Mouse (Mus musculus) heart, embryonic 15.5 days (tissue): ENCODE measurements around the gene Alg12. TPM values are rescaled to one million over a fixed set of nuclear protein-coding genes. Genes with fewer than 3 reads are reported as not detected.

Experiments used
- ATAC-seq: fragments of 200-750 bp; cut with Nextera tagmentation; replicated peaks from 2 replicates; pipeline ENCODE4 v1.8.0; 2017; ENCODE audit warnings: low read depth, moderate TSS enrichment; ENCODE audit not compliant: insufficient number of reproducible peaks, insufficient read depth, low FRiP score
- H3K27ac ChIP-seq: fragments of 300-500 bp; sonication (generic); 2 replicates; pipeline ENCODE4 v1.5.1; 2015; ENCODE audit warnings: mild to moderate bottlenecking, inconsistent platforms
- H3K27me3 ChIP-seq: fragments of 300-500 bp; sonication (generic); 2 replicates; pipeline ENCODE4 v1.6.1; 2015; ENCODE audit warnings: inconsistent platforms
- H3K36me3 ChIP-seq: fragments of 300-500 bp; sonication (generic); 2 replicates; pipeline ENCODE4 v1.6.1; 2015; ENCODE audit warnings: mild to moderate bottlenecking, inconsistent platforms
- H3K4me1 ChIP-seq: fragments of 300-500 bp; sonication (generic); replicated peaks from 2 replicates; pipeline ENCODE4 v1.6.1; 2015; ENCODE audit warnings: inconsistent platforms
- H3K4me2 ChIP-seq: fragments of 300-500 bp; sonication (generic); 2 replicates; pipeline ENCODE4 v1.6.1; 2015; ENCODE audit warnings: inconsistent platforms, mild to moderate bottlenecking, moderate library complexity
- H3K4me3 ChIP-seq: fragments of 300-500 bp; sonication (generic); 2 replicates; pipeline ENCODE4 v1.5.1; 2015; ENCODE audit warnings: mild to moderate bottlenecking, inconsistent platforms
- H3K9ac ChIP-seq: fragments of 300-500 bp; sonication (generic); 2 replicates; pipeline ENCODE4 v1.6.1; 2015; ENCODE audit warnings: mild to moderate bottlenecking, inconsistent platforms
- H3K9me3 ChIP-seq: fragments of 300-500 bp; sonication (generic); replicated peaks from 2 replicates; pipeline ENCODE4 v1.6.1; 2016; ENCODE audit warnings: inconsistent platforms
- WGBS: fragments of 180-500 bp; shearing (Covaris S2); methylation state at CpG from one replicate; pipeline ENCODE4 v1.1.7; 2015; ENCODE audit warnings: mixed read lengths; 5-methylcytosine and 5-hydroxymethylcytosine counted together
- polyA plus RNA-seq: library from polyadenylated mRNA; unstranded; fragments of >200 nt; fragmentation: Nextera tagmentation; extraction: Ambion mirVana; gene quantifications from 2 replicates; pipeline ENCODE4 v1.2.1, GENCODE M21; 2015

Alg12 gene
- polyA plus RNA-seq, 1 experiment from 2014 or later, result 8.6 TPM

GRCm38 (mm10) chr15:88853106-88853505, 34.0 kb upstream of the Alg12 start:
- no peaks in the 10 kb centered on the region for H3K9me3 ChIP-seq

GRCm38 (mm10) chr15:88851507-88852149, 32.5 kb upstream of the Alg12 start:
- Histone ChIP-seq H3K27me3 (no peaks in the 10 kb centered on the region), H3K36me3 (no peaks in the 10 kb centered on the region), H3K27ac (peak overlapping the region; percentile 83; the same call in 1 of the 2 replicates), H3K4me3 (no peak overlapping the region), H3K4me1 (peaks cover 45% of the 10 kb centered on the region), H3K4me2 (no peak overlapping the region), H3K9me3 (no peaks in the 10 kb centered on the region), H3K9ac (no peak overlapping the region)
- ATAC-seq, result no peak
- 75% methylated on average over 10 of the region's 10 CpGs for WGBS

More at GRCm38 (mm10) chr15:88853106-88853505, 34.0 kb upstream of the Alg12 start:
- Histone ChIP-seq H3K4me3 (no peak overlapping the region), H3K36me3 (no peaks in the 10 kb centered on the region), H3K4me2 (no peak overlapping the region), H3K9ac (no peak overlapping the region), H3K27me3 (no peaks in the 10 kb centered on the region), H3K4me1 (peaks cover 45% of the 10 kb centered on the region), H3K27ac (no peak overlapping the region)
- 89% methylated on average over 9 of the region's 9 CpGs for WGBS
- no peak for ATAC-seq

- H3K27me3 ChIP-seq, result no peaks in the 10 kb centered on the region
- H3K9me3 ChIP-seq, result no peaks in the 10 kb centered on the region
- 62% methylated on average over 3 of the region's 3 CpGs for WGBS
- H3K4me3 ChIP-seq, result no peak overlapping the region
- peak overlapping the region; percentile 83 for H3K27ac ChIP-seq
- H3K9ac ChIP-seq, result no peak overlapping the region
- peaks cover 43% of the 10 kb centered on the region for H3K4me1 ChIP-seq
- H3K36me3 ChIP-seq, result no peaks in the 10 kb centered on the region
- H3K4me2 ChIP-seq, result no peak overlapping the region
- ATAC-seq, result no peak
These were observed 32.0 kb upstream of the Alg12 start for GRCm38 (mm10) chr15:88851076-88851475.

DNA sequence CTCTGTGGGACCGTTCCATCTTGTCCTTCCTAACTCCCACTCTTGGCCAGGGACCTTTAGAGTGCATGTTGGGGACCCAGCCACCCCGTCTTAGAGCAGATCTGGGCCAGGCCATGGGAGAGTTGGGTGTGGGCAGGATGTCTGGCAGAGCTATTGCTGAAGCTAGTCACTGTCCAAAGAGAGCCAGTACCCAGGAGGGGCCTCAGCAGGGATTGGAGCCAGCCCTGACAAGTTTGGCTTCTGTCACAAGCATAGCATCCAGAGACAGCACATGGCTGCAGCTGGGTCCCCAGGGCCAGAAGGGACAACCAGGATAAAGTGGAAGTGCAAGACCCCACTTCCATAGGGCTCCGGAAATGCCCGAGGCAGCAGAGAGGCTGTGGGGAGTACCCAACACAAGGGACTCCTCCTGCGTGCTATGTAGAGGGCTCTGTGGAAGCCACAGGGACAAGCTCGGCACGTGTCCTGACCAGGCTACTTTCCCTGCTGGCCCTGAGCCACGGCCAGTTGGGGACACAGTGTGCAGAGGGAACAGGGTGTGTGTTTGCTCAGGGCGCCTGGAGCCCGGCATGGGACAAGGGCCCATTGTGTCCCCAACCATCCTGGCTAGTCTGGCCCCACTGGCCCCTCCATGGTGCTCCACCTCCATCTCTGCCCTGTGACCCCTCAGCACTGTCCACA, 31.2 kb upstream of the Alg12 start:
- ATAC-seq, result peak; percentile 83
- Histone ChIP-seq H3K36me3 (no peaks in the 10 kb centered on the region), H3K9ac (peak overlapping the region; percentile 36), H3K4me3 (0 out of 2 replicates have a peak overlapping the region, but pooled peaks have one; percentile 3), H3K4me1 (peaks cover 35% of the 10 kb centered on the region), H3K9me3 (no peaks in the 10 kb centered on the region), H3K27ac (peak overlapping the region; percentile 83), H3K27me3 (no peaks in the 10 kb centered on the region), H3K4me2 (peak overlapping the region; percentile 18; the same call in 1 of the 2 replicates)
- 29% methylated on average over 10 of the region's 10 CpGs for WGBS

GRCm38 (mm10) chr15:88849621-88850020, 30.5 kb upstream of the Alg12 start:
- Histone ChIP-seq H3K27ac (peak overlapping the region; percentile 83), H3K4me3 (no peak overlapping the region), H3K9ac (no peak overlapping the region), H3K9me3 (no peaks in the 10 kb centered on the region), H3K4me2 (no peak overlapping the region), H3K36me3 (no peaks in the 10 kb centered on the region), H3K4me1 (peaks cover 28% of the 10 kb centered on the region), H3K27me3 (no peaks in the 10 kb centered on the region)
- 95% methylated on average over 2 of the region's 2 CpGs for WGBS
- ATAC-seq, result no peak

GRCm38 (mm10) chr15:88848661-88849060, 29.5 kb upstream of the Alg12 start:
- no peak for ATAC-seq
- Histone ChIP-seq H3K36me3 (no peaks in the 10 kb centered on the region), H3K4me2 (no peak overlapping the region), H3K4me1 (peaks cover 23% of the 10 kb centered on the region), H3K9ac (no peak overlapping the region), H3K27ac (no peak overlapping the region), H3K9me3 (no peaks in the 10 kb centered on the region), H3K27me3 (no peaks in the 10 kb centered on the region), H3K4me3 (no peak overlapping the region)
- 96% methylated on average over 1 of the region's 1 CpGs for WGBS

DNA sequence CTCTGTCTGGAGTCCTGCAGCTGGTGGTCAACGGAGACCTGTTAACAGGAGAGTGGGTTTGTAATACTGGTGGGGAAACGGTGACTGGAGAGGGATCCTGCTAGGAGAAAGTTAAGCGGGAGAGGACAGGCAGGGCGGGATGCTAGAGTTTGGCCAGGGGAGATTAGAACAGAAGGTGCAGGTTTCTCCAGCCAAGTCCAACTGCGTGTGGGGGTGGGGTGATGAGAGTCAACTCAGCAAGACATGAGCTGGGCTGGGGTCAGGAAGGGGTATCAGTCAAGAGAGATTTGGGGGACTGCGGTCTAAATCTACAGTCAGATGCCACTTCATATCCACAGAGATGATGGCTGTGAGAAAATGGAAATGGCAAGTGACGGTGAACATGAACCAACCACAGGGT, 25.8 kb upstream of the Alg12 start:
- no peak overlapping the region for H3K27ac ChIP-seq
- WGBS, result 86% methylated on average over 7 of the region's 7 CpGs
- no peaks in the 10 kb centered on the region for H3K27me3 ChIP-seq

GRCm38 (mm10) chr15:88843486-88844097, 24.5 kb upstream of the Alg12 start:
- H3K4me2 ChIP-seq, result no peak overlapping the region
- peaks cover 42% of the 10 kb centered on the region for H3K4me1 ChIP-seq
- H3K27ac ChIP-seq, result no peak overlapping the region
- 33% methylated on average over 8 of the region's 8 CpGs for WGBS
- ATAC-seq, result no peak
- H3K9me3 ChIP-seq, result no peaks in the 10 kb centered on the region
- no peaks in the 10 kb centered on the region for H3K27me3 ChIP-seq
- H3K4me3 ChIP-seq, result no peak overlapping the region
- H3K9ac ChIP-seq, result no peak overlapping the region
- H3K36me3 ChIP-seq, result no peaks in the 10 kb centered on the region

More for the DNA sequence above, 25.8 kb upstream of the Alg12 start:
- H3K4me3 ChIP-seq, result no peak overlapping the region
- H3K4me1 ChIP-seq, result peaks cover 34% of the 10 kb centered on the region
- no peak overlapping the region for H3K4me2 ChIP-seq
- H3K36me3 ChIP-seq, result no peaks in the 10 kb centered on the region
- no peak for ATAC-seq
- H3K9me3 ChIP-seq, result no peaks in the 10 kb centered on the region
- no peak overlapping the region for H3K9ac ChIP-seq

- 50% methylated on average over 3 of the region's 3 CpGs for WGBS
- Histone ChIP-seq H3K27ac (no peak overlapping the region), H3K4me1 (peaks cover 51% of the 10 kb centered on the region), H3K9me3 (no peaks in the 10 kb centered on the region), H3K36me3 (no peaks in the 10 kb centered on the region), H3K4me3 (no peak overlapping the region), H3K4me2 (no peak overlapping the region), H3K9ac (no peak overlapping the region), H3K27me3 (no peaks in the 10 kb centered on the region)
- no peak for ATAC-seq
These were observed 23.2 kb upstream of the Alg12 start for GRCm38 (mm10) chr15:88842300-88842673.

DNA sequence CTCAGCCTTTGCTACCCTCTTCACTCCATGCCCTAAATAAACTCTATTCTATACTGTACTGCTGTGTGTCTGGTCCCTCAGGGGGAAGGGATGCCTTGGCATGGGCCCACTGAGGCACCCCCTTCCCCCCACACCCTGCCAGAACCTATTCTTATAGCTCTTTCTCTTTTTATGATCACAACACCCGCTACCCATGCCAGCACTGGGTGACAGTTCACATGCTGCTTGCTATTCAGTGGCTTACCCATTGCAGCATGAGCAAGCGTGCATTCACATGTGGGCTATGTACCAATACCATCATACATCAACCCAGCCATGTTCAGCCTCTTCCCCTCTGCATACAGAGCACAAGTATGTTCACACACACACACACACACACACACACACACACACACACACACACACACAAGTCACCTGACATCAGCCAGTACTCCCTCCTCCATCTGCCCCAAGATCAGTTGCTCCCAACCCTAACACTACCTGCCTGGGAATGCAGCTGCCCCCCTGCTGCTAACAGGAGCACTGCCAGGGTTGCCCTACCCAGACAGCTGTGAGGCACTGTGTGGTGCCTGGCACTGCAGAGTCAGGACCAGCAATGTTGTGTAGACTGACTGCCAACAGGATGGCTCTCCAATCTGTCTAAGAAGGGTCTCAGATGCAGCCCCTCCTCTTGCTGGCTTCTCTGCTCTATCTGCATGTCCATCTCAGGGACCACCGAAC, 22.6 kb upstream of the Alg12 start:
- Histone ChIP-seq H3K4me1 (peaks cover 55% of the 10 kb centered on the region), H3K4me3 (no peak overlapping the region), H3K36me3 (no peaks in the 10 kb centered on the region), H3K9me3 (no peaks in the 10 kb centered on the region), H3K9ac (no peak overlapping the region), H3K27ac (no peak overlapping the region), H3K27me3 (no peaks in the 10 kb centered on the region), H3K4me2 (no peak overlapping the region)
- 92% methylated on average over 3 of the region's 3 CpGs for WGBS
- ATAC-seq, result no peak

DNA sequence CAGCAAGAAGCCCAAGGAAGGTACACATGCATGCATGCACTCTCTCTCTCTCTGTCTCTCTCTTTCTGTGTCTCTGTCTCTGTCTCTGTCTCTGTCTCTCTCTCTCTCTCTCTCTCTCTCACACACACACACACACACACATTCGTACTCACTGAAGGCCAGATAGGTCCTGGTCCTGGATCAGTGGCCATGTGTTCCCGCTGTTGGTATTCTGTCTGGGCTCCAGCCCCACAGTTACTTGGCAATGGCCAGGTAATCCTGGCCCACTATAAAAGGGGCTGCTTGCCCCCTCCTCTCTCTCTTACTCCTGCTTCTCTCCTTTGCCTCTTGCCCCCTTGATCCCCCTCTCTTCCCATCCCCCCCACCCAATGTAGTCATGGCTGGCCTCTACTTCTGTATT, 22.0 kb upstream of the Alg12 start:
- Histone ChIP-seq H3K36me3 (no peaks in the 10 kb centered on the region), H3K4me2 (no peak overlapping the region), H3K27me3 (no peaks in the 10 kb centered on the region), H3K27ac (no peak overlapping the region), H3K4me1 (peaks cover 61% of the 10 kb centered on the region), H3K9ac (no peak overlapping the region), H3K4me3 (no peak overlapping the region), H3K9me3 (no peaks in the 10 kb centered on the region)
- 100% methylated on average over 2 of the region's 2 CpGs for WGBS
- ATAC-seq, result no peak
